Mouse (Mus musculus) limb, embryonic 14.5 days (tissue): Measurements from ENCODE around the gene 3110082I17Rik. TPM values are rescaled to one million over a fixed set of nuclear protein-coding genes. Genes with fewer than 3 reads are reported as not detected.

Experiments used
- ATAC-seq: fragments of 200-750 bp; cut with Nextera tagmentation; 2 replicates; pipeline ENCODE4 v1.8.0; 2017; ENCODE audit warnings: low read depth, moderate number of reproducible peaks, moderate TSS enrichment; ENCODE audit not compliant: low FRiP score
- DNase-seq: peaks from one replicate; pipeline ENCODE4 v3.0.0-alpha.2; 2015; ENCODE audit warnings: low spot score
- H3K27ac ChIP-seq: fragments of 300-500 bp; sonication (generic); replicated peaks from 2 replicates; pipeline ENCODE4 v1.5.1; 2014; ENCODE audit warnings: low read depth, mild to moderate bottlenecking, low read length, moderate library complexity, mixed read lengths
- H3K27me3 ChIP-seq: fragments of 300-500 bp; sonication (generic); 2 replicates; pipeline ENCODE4 v1.6.1; 2014; ENCODE audit warnings: low read length, mixed read lengths; ENCODE audit not compliant: control insufficient read depth, insufficient read depth
- H3K36me3 ChIP-seq: fragments of 300-500 bp; sonication (generic); 2 replicates; pipeline ENCODE4 v1.6.1; 2014; ENCODE audit warnings: mild to moderate bottlenecking, low read length, moderate library complexity, mixed read lengths; ENCODE audit not compliant: control insufficient read depth, insufficient read depth
- H3K4me1 ChIP-seq: fragments of 300-500 bp; sonication (generic); 2 replicates; pipeline ENCODE4 v1.6.1; 2014; ENCODE audit warnings: antibody characterized with exemption, low read length, mixed read lengths; ENCODE audit not compliant: control insufficient read depth, insufficient read depth
- H3K4me2 ChIP-seq: fragments of 300-500 bp; sonication (generic); replicated peaks from 2 replicates; pipeline ENCODE4 v1.6.1; 2014; ENCODE audit warnings: low read depth, mild to moderate bottlenecking, low read length, moderate library complexity; ENCODE audit not compliant: severe bottlenecking
- H3K4me3 ChIP-seq: fragments of 300-500 bp; sonication (generic); replicated peaks from 2 replicates; pipeline ENCODE4 v1.5.1; 2014; ENCODE audit warnings: low read length
- H3K9ac ChIP-seq: fragments of 300-500 bp; sonication (generic); 2 replicates; pipeline ENCODE4 v1.6.1; 2014; ENCODE audit warnings: mild to moderate bottlenecking, low read depth, low read length, moderate library complexity; ENCODE audit not compliant: severe bottlenecking
- H3K9me3 ChIP-seq: fragments of 300-500 bp; sonication (generic); 2 replicates; pipeline ENCODE4 v1.6.1; 2016; ENCODE audit warnings: low read length; ENCODE audit not compliant: control insufficient read depth
- POLR2A ChIP-seq: fragments of 200-500 bp; IDR thresholded peaks from 2 replicates; pipeline ENCODE4 v1.8.0; 2012; ENCODE audit warnings: inconsistent platforms, mild to moderate bottlenecking, moderate library complexity, borderline replicate concordance; ENCODE audit not compliant: insufficient read depth, insufficient read length; ENCODE audit errors: extremely low read depth
- WGBS: fragments of 180-500 bp; shearing (Covaris S2); extraction: QIAGEN DNeasy Blood & Tissue Kit; methylation state at CpG from one replicate; pipeline ENCODE4 v1.1.7; 2014; 5-methylcytosine and 5-hydroxymethylcytosine counted together
- polyA plus RNA-seq, 2 experiments: library from polyadenylated mRNA; depleted of rRNA in 1 of 2; stranded (reverse) in 1 of 2; unstranded in 1 of 2; fragments of >200 nt; fragmentation: Nextera tagmentation in 1 of 2; extraction: Ambion mirVana in 1 of 2; gene quantifications; 2 replicates each; pipeline versions ENCODE4 v1.2.1 to v1.2.3; 2012 to 2014

3110082I17Rik gene
- polyA plus RNA-seq, 2 experiments: 23.2 to 27.9 TPM

DNA sequence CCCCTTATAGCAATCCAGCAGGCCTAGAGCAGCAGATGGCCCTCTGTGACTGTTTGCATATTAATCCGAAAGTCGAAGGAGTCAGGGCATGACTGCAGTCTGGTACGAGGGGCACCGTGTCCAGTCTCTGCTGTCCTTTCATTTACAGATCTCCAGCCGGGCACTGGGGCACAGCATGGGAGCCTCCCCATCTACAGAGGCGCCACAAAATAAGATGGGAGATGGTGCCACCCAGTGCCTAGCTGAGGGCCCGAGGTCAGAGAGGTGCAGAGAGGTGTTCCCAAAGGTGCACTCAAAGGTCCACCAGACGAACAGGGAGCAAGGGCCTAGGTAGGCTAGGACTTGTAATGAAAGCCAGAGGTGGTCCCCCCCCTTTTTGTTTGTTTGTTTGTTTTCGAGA lies 77.1 kb downstream of the 3110082I17Rik start:
- H3K9me3 ChIP-seq: no peaks in the 10 kb centered on the region
- no peaks in the 10 kb centered on the region for H3K36me3 ChIP-seq
- DNase-seq (no peak), ATAC-seq (no peak)
- peaks cover 31% of the 10 kb centered on the region for H3K4me1 ChIP-seq
- no peak overlapping the region for H3K4me3 ChIP-seq
- no peak overlapping the region for H3K4me2 ChIP-seq
- no peak overlapping the region for H3K9ac ChIP-seq
- no peak for TF ChIP-seq POLR2A
- H3K27me3 ChIP-seq: no peaks in the 10 kb centered on the region
- 86% methylated on average over 9 of the region's 9 CpGs for WGBS
- H3K27ac ChIP-seq: 0 out of 2 replicates have a peak overlapping the region, but pooled peaks have one; percentile 19

DNA sequence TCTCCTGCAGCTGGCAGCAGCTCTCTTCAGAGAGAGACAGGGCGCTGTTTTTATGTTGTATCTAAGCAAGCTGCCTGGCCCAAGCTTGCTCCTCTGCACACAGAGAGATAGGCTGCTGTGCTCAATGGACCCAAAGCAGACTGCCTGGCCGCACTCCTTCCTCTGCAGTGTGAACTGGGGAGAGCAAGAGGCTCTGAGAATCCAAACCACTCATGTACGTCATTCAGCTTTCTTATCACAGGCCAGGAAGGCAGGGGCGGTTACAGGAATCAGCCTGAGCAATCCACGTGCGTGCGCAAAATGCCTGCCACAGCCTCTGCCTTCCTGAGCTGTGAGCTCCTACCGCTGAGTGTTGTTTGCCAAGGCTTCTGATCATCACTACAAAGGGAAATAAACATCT lies 77.6 kb downstream of the 3110082I17Rik start:
- H3K27me3 ChIP-seq: no peaks in the 10 kb centered on the region
- DNase-seq (no peak), ATAC-seq (no peak)
- no peak overlapping the region for H3K27ac ChIP-seq
- WGBS: 72% methylated on average over 8 of the region's 8 CpGs
- H3K4me1 ChIP-seq: peaks cover 31% of the 10 kb centered on the region
- H3K9me3 ChIP-seq: no peaks in the 10 kb centered on the region
- H3K4me2 ChIP-seq: no peak overlapping the region
- TF ChIP-seq POLR2A: no peak
- H3K9ac ChIP-seq: no peak overlapping the region; the same call in 1 of the 2 replicates
- no peak overlapping the region for H3K4me3 ChIP-seq
- no peaks in the 10 kb centered on the region for H3K36me3 ChIP-seq

DNA sequence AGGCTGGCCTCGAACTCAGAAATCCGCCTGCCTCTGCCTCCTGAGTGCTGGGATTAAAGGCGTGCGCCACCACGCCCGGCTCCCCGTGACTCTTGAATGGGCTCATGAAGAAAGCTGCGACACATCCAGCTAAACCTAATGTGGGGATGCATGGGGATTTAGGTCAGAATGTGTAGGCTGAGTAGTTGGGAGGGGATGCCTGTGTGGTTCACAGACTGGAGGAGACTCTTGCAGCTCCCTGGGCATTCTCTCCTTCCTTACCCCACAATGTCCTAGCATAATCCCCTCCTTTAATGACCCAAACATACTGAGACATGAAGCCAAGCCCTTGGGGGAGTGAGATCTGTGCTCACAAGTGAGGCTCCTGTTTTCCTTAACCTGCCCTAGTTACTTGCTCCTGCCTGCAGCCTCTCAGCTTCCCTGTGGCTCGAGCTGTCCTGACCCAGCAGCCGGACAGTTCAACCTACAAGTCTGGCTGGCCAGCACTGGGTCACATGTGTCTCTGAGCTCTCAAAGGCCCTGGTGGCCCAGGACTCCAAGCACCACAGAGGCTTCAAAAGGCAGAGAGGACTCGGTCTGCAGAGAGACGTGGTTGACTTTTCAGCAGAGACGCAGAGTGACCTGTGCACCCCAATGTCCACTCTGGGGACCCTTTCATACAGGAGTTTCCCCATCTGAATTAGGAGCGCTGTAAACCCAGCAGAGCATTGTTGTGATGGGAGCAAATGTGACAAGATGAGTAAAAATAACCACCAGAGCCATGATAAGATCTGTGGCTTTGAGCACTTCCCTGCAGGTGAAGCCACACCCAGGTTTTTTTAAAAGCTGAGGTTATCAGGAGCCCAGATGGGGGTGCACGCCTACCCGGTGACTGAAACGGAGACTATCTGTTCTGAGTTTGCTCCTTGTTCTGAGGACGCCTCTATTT lies 78.5 kb downstream of the 3110082I17Rik start:
- no peak for ATAC-seq
- Histone ChIP-seq H3K27me3 (no peaks in the 10 kb centered on the region), H3K9ac (no peak overlapping the region), H3K4me3 (no peak overlapping the region), H3K4me2 (no peak overlapping the region), H3K36me3 (no peaks in the 10 kb centered on the region), H3K4me1 (peaks cover 33% of the 10 kb centered on the region), H3K9me3 (no peaks in the 10 kb centered on the region), H3K27ac (no peak overlapping the region)
- 81% methylated on average over 18 of the region's 18 CpGs for WGBS
- DNase-seq: no peak
- no peak for TF ChIP-seq POLR2A

DNA sequence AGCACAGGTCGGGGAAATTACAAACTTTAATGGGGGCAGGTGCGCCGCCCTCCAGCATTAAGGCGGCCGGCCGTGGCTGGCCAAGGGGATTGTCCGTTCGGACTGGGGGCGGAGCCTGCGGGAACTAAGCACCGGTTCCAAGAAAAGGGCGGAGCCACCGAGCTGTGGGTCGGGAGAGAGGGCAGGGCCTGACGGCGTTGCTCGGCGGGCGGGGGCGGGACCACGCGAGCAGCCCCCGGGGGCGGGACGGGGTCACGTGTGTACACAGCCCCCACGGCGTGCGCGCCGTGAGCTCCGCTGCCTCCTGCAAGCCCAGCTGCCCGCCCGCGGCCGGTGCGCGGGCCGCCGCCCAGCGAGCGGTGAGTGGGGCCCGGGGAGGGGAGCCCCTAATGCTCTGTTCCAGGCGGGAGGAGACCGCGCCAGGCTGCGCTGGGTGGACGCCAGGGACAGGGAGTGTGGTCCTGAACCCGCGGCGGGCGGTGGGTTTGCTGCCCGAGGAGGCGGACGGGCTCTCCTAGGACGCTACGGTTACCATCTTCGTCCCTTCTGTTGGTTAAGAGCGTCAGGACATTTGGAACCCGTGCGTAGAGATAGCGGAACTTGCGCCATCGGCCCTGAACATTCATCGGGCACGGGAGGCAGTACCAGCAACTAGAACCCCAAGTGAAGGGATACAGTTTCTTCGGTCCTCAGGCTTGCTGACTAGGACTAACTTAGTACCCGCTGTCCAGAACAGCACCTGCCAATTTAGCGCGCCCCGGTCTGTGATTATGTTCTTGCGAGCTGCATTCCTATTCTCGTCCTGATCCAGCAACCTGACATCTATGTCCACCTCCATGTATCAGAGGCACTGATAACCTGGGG lies 79.7 kb downstream of the 3110082I17Rik start:
- peak overlapping the region; percentile 58 for H3K4me3 ChIP-seq
- H3K4me1 ChIP-seq: peaks cover 33% of the 10 kb centered on the region
- 1% methylated on average over 65 of the region's 73 CpGs for WGBS
- DNase-seq: peak; percentile 91
- no peak overlapping the region for H3K27ac ChIP-seq
- TF ChIP-seq POLR2A: no peak
- H3K27me3 ChIP-seq: no peaks in the 10 kb centered on the region
- H3K9ac ChIP-seq: peak overlapping the region; percentile 60
- no peaks in the 10 kb centered on the region for H3K36me3 ChIP-seq
- peak; percentile 89 for ATAC-seq
- H3K9me3 ChIP-seq: no peaks in the 10 kb centered on the region
- H3K4me2 ChIP-seq: peak overlapping the region; percentile 73

DNA sequence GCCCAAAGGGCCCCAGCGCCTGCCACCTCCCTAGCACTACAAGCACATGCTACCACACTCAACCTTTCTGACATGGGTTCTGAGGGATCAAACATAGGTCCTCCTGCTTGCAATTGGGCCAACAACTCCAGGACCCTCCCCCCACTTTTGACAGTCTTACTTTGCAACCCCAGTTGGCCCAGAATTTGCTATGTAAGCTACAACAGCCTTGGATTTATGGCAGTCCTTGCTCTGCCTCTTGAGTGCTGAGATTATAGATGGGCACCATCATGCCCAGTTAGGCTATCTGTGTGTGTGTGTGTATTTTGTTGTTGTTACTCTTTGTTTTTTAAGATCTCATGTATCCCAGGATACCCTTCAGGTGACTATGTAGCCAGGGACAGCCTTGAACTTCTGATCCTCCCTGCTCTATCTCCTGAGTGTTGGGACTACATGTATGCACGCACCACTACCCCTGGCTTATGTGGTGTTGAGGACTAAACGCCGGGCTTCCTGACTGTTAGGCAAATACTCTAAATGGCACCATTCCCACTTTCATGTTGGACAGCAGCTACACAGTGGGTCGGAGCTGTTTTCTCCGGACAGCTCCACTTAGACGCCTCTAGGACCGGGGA lies 80.4 kb downstream of the 3110082I17Rik start:
- no peak for DNase-seq
- Histone ChIP-seq H3K4me2 (peak overlapping the region; percentile 73), H3K4me3 (peak overlapping the region; percentile 58), H3K4me1 (peaks cover 33% of the 10 kb centered on the region), H3K9ac (peak overlapping the region; percentile 60; the same call in 1 of the 2 replicates), H3K9me3 (no peaks in the 10 kb centered on the region), H3K36me3 (no peaks in the 10 kb centered on the region), H3K27me3 (no peaks in the 10 kb centered on the region), H3K27ac (no peak overlapping the region)
- TF ChIP-seq POLR2A: no peak
- ATAC-seq: no peak
- 23% methylated on average over 8 of the region's 8 CpGs for WGBS
